Mouse (Mus musculus): ENCODE data around the gene Zfp598. TPM values are rescaled to one million over a fixed set of nuclear protein-coding genes. Genes with fewer than 3 reads are reported as not detected.

The Zfp598 gene
- total and polyA plus RNA-seq, 2 experiments from 2014 or later: 16.4 to 40.0 TPM

- H3K27ac ChIP-seq (ENCODE audit: low read depth, low read length): peak overlapping the region; percentile 80; the same call in 1 of the 2 replicates
- H3K9me3 ChIP-seq (ENCODE audit: low read length): no peaks in the 10 kb centered on the region
- peaks cover 9% of the 10 kb centered on the region for H3K4me1 ChIP-seq (ENCODE audit: insufficient read depth, low read length)
- H3K4me3 ChIP-seq (ENCODE audit: low read depth, low read length): peak overlapping the region; percentile 87
- WGBS: 66% methylated on average over 10 of the region's 10 CpGs
- H3K36me3 ChIP-seq (ENCODE audit: insufficient read depth, low read length): 0 out of 2 replicates have a peak, but pooled peaks cover 4% of the 10 kb centered on the region
- H3K9ac ChIP-seq (replicated peaks; ENCODE audit: low read length, poor library complexity, severe bottlenecking): 0 out of 2 replicates have a peak overlapping the region, but pooled peaks have one; percentile 89
- DNase-seq (ENCODE audit: low spot score): no peak
- peak overlapping the region; percentile 94 for H3K4me2 ChIP-seq (ENCODE audit: low read depth, low read length, poor library complexity, severe bottlenecking)
- no peak for ATAC-seq (ENCODE audit: low FRiP score)
- no peaks in the 10 kb centered on the region for H3K27me3 ChIP-seq (ENCODE audit: insufficient read depth, low read length)
- peak; percentile 35 for TF ChIP-seq CTCF (IDR thresholded peaks at IDR 0.05)
Observed at GRCm38 (mm10) chr17:24648731-24649377, 20.6 kb upstream of the Zfp598 start.

GRCm38 (mm10) chr17:24649581-24650069, 19.9 kb upstream of the Zfp598 start:
- H3K4me1 ChIP-seq (ENCODE audit: insufficient read depth, low read length): peaks cover 9% of the 10 kb centered on the region
- no peaks in the 10 kb centered on the region for H3K27me3 ChIP-seq (ENCODE audit: insufficient read depth, low read length)
- H3K27ac ChIP-seq (ENCODE audit: low read depth, low read length): peak overlapping the region; percentile 80
- TF ChIP-seq CTCF (IDR thresholded peaks at IDR 0.05): no peak
- peak overlapping the region; percentile 89 for H3K9ac ChIP-seq (replicated peaks; ENCODE audit: low read length, poor library complexity, severe bottlenecking)
- no peak for DNase-seq (ENCODE audit: low spot score)
- H3K4me2 ChIP-seq (ENCODE audit: low read depth, low read length, poor library complexity, severe bottlenecking): peak overlapping the region; percentile 94
- 0 out of 2 replicates have a peak, but pooled peaks cover 4% of the 10 kb centered on the region for H3K36me3 ChIP-seq (ENCODE audit: insufficient read depth, low read length)
- no peaks in the 10 kb centered on the region for H3K9me3 ChIP-seq (ENCODE audit: low read length)
- H3K4me3 ChIP-seq (ENCODE audit: low read depth, low read length): peak overlapping the region; percentile 87
- under 1% methylated on average over 26 of the region's 35 CpGs for WGBS
- ATAC-seq (ENCODE audit: low FRiP score): peak; percentile 70

GRCm38 (mm10) chr17:24650070-24650616, 19.3 kb upstream of the Zfp598 start, which contains the start of gene Slc9a3r2:
TSS of gene Slc9a3r2 (minus strand) at chr17:24650327.
- peak within 1 kb of the TSS; percentile 80 for H3K27ac ChIP-seq (ENCODE audit: low read depth, low read length)
- TF ChIP-seq CTCF (IDR thresholded peaks at IDR 0.05): no peak
- WGBS: under 1% methylated on average over 37 of the region's 41 CpGs
- peaks cover 9% of the 10 kb centered on the region for H3K4me1 ChIP-seq (ENCODE audit: insufficient read depth, low read length)
- no peaks in the 10 kb centered on the region for H3K27me3 ChIP-seq (ENCODE audit: insufficient read depth, low read length)
- ATAC-seq (ENCODE audit: low FRiP score) (peak; percentile 57), DNase-seq (ENCODE audit: low spot score) (peak; percentile 49)
- H3K9ac ChIP-seq (replicated peaks; ENCODE audit: low read length, poor library complexity, severe bottlenecking): peak within 1 kb of the TSS; percentile 89
- peak within 1 kb of the TSS; percentile 94 for H3K4me2 ChIP-seq (ENCODE audit: low read depth, low read length, poor library complexity, severe bottlenecking)
- H3K36me3 ChIP-seq (ENCODE audit: insufficient read depth, low read length): no peaks in the 10 kb centered on the region
- peak within 1 kb of the TSS; percentile 87 for H3K4me3 ChIP-seq (ENCODE audit: low read depth, low read length)
- H3K9me3 ChIP-seq (ENCODE audit: low read length): no peaks in the 10 kb centered on the region

- peaks cover 9% of the 10 kb centered on the region for H3K4me1 ChIP-seq (ENCODE audit: insufficient read depth, low read length)
- peak overlapping the region; percentile 94 for H3K4me2 ChIP-seq (ENCODE audit: low read depth, low read length, poor library complexity, severe bottlenecking)
- H3K36me3 ChIP-seq (ENCODE audit: insufficient read depth, low read length): no peaks in the 10 kb centered on the region
- peak overlapping the region; percentile 89 for H3K9ac ChIP-seq (replicated peaks; ENCODE audit: low read length, poor library complexity, severe bottlenecking)
- ATAC-seq (ENCODE audit: low FRiP score) (no peak), DNase-seq (ENCODE audit: low spot score) (no peak)
- 76% methylated on average over 4 of the region's 4 CpGs for WGBS
- peak overlapping the region; percentile 80; the same call in 1 of the 2 replicates for H3K27ac ChIP-seq (ENCODE audit: low read depth, low read length)
- TF ChIP-seq CTCF (IDR thresholded peaks at IDR 0.05): no peak
- H3K27me3 ChIP-seq (ENCODE audit: insufficient read depth, low read length): no peaks in the 10 kb centered on the region; the same call in 1 of the 2 replicates
- no peaks in the 10 kb centered on the region for H3K9me3 ChIP-seq (ENCODE audit: low read length)
- peak overlapping the region; percentile 87 for H3K4me3 ChIP-seq (ENCODE audit: low read depth, low read length)
Observed at GRCm38 (mm10) chr17:24650766-24651165, 18.7 kb upstream of the Zfp598 start.

GRCm38 (mm10) chr17:24651835-24652234, 17.7 kb upstream of the Zfp598 start:
- no peak overlapping the region for H3K4me3 ChIP-seq (ENCODE audit: low read depth, low read length)
- ATAC-seq (ENCODE audit: low FRiP score) (no peak), DNase-seq (ENCODE audit: low spot score) (no peak)
- H3K9me3 ChIP-seq (ENCODE audit: low read length): no peaks in the 10 kb centered on the region
- H3K27me3 ChIP-seq (ENCODE audit: insufficient read depth, low read length): peaks cover 4% of the 10 kb centered on the region; the same call in 1 of the 2 replicates
- 68% methylated on average over 3 of the region's 3 CpGs for WGBS
- H3K27ac ChIP-seq (ENCODE audit: low read depth, low read length): no peak overlapping the region
- no peak overlapping the region for H3K4me2 ChIP-seq (ENCODE audit: low read depth, low read length, poor library complexity, severe bottlenecking)
- no peak for TF ChIP-seq CTCF (IDR thresholded peaks at IDR 0.05)
- no peaks in the 10 kb centered on the region for H3K36me3 ChIP-seq (ENCODE audit: insufficient read depth, low read length)
- no peak overlapping the region for H3K9ac ChIP-seq (replicated peaks; ENCODE audit: low read length, poor library complexity, severe bottlenecking)
- peaks cover 9% of the 10 kb centered on the region for H3K4me1 ChIP-seq (ENCODE audit: insufficient read depth, low read length)
